In genomic region chr13:91410116-91410515, GRCm38 (mm10) we compare ENCODE assay signal across 26 mouse cellular contexts. TPM values are rescaled to one million over a fixed set of nuclear protein-coding genes. Genes with fewer than 3 reads are reported as not detected.
DNase-seq lines count a peak whose midpoint lies in the region; ATAC-seq and TF ChIP-seq lines count a peak whose summit lies in the region.
"Had no signal": no experiment of that assay in that cellular context is flagged by ENCODE, and none has a peak within 500 bp of the region (broad histone marks: within the 10 kb centered on the region; RNA-seq: fewer than 3 reads in every experiment).

No protein-coding gene starts in this region.

- H3K4me2 ChIP-seq in liver, postnatal 0 days (ENCODE audit: low read depth, low read length): no peak overlapping the region
- H3K4me2 ChIP-seq in liver, embryonic 11.5 days: no peak overlapping the region
- H3K4me2 ChIP-seq: embryonic facial prominence, embryonic 12.5 days; forebrain, embryonic 12.5 days; heart, embryonic 15.5 days; hindbrain, embryonic 14.5 days; kidney, embryonic 15.5 days; midbrain, embryonic 13.5 days; neural tube, embryonic 12.5 days; stomach, embryonic 15.5 days had no signal

- H3K27me3 ChIP-seq in liver, postnatal 0 days (ENCODE audit: insufficient read depth, low read length): no peaks in the 10 kb centered on the region
- no peaks in the 10 kb centered on the region for H3K27me3 ChIP-seq in liver, embryonic 11.5 days (replicated peaks; ENCODE audit: control insufficient read depth, insufficient read depth, low read length)
- H3K27me3 ChIP-seq in embryonic facial prominence, embryonic 10.5 days (replicated peaks; ENCODE audit: low read depth, poor library complexity, severe bottlenecking): no peaks in the 10 kb centered on the region
- H3K27me3 ChIP-seq: embryonic facial prominence, embryonic 12.5 days; forebrain, embryonic 12.5 days; heart, embryonic 15.5 days; kidney, embryonic 15.5 days; midbrain, embryonic 13.5 days; neural tube, embryonic 12.5 days; stomach, embryonic 15.5 days had no signal

- H3K36me3 ChIP-seq in liver, postnatal 0 days (replicated peaks; ENCODE audit: insufficient read depth, low read length): no peaks in the 10 kb centered on the region
- H3K36me3 ChIP-seq in liver, embryonic 11.5 days (ENCODE audit: control insufficient read depth, insufficient read depth, low read length): no peaks in the 10 kb centered on the region
- H3K36me3 ChIP-seq in ES-E14 (ENCODE audit: control insufficient read depth, insufficient read depth, low read length, poor library complexity, severe bottlenecking): no peaks in the 10 kb centered on the region
- no peaks in the 10 kb centered on the region for H3K36me3 ChIP-seq in embryonic facial prominence, embryonic 10.5 days (replicated peaks)
- H3K36me3 ChIP-seq: embryonic facial prominence, embryonic 12.5 days; forebrain, embryonic 12.5 days; heart, embryonic 15.5 days; kidney, embryonic 15.5 days; midbrain, embryonic 13.5 days; neural tube, embryonic 12.5 days; stomach, embryonic 15.5 days had no signal

- TF ChIP-seq EP300 in liver, postnatal 0 days (IDR thresholded peaks at IDR 0.05; ENCODE audit: low read depth): no peak

- no peaks in the 10 kb centered on the region for H3K9me3 ChIP-seq in liver, postnatal 0 days (ENCODE audit: low read length)
- H3K9me3 ChIP-seq in liver, embryonic 11.5 days (ENCODE audit: control insufficient read depth, low read length): no peaks in the 10 kb centered on the region
- H3K9me3 ChIP-seq in ES-E14 (ENCODE audit: control insufficient read depth, insufficient read depth, low read depth, low read length): no peaks in the 10 kb centered on the region
- no peaks in the 10 kb centered on the region for H3K9me3 ChIP-seq in embryonic facial prominence, embryonic 10.5 days
- H3K9me3 ChIP-seq: embryonic facial prominence, embryonic 12.5 days; forebrain, embryonic 12.5 days; heart, embryonic 15.5 days; kidney, embryonic 15.5 days; midbrain, embryonic 13.5 days; neural tube, embryonic 12.5 days; stomach, embryonic 15.5 days had no signal

- peaks cover 4% of the 10 kb centered on the region; the same call in 1 of the 2 replicates for H3K4me1 ChIP-seq in liver, postnatal 0 days (ENCODE audit: insufficient read depth)
- H3K4me1 ChIP-seq in liver, embryonic 11.5 days (replicated peaks; ENCODE audit: control insufficient read depth, insufficient read depth, low read length): no peaks in the 10 kb centered on the region
- H3K4me1 ChIP-seq in ES-E14 (ENCODE audit: control insufficient read depth in 2 of 2, insufficient read depth in 2 of 2, low read length in 2 of 2, poor library complexity in 1 of 2): no peaks in the 10 kb centered on the region
- H3K4me1 ChIP-seq in embryonic facial prominence, embryonic 10.5 days: peaks cover 3% of the 10 kb centered on the region; the same call in 1 of the 2 replicates
- H3K4me1 ChIP-seq: forebrain, embryonic 12.5 days; kidney, embryonic 15.5 days; midbrain, embryonic 13.5 days; neural tube, embryonic 12.5 days; stomach, embryonic 15.5 days had no signal

- in situ Hi-C loops in ES-E14 (cut with MboI; ENCODE audit: low sequenced_read_pairs in 2 of 2, unreplicated experiment in 2 of 2): no loop called here

- DNase-seq in liver, postnatal 0 days: no peak
- no peak for DNase-seq in liver, embryonic 11.5 days (ENCODE audit: low spot score)
- DNase-seq in ES-E14 (ENCODE audit: low read depth, low spot score): peak; percentile 8
- no peak for DNase-seq in embryonic facial prominence, embryonic 10.5 days (ENCODE audit: low spot score)
- peak; percentile 18 for DNase-seq in naive thymus-derived CD4-positive, alpha-beta T cell, adult 2 months (ENCODE audit: low read depth)
- DNase-seq in ovary, postnatal 10 days (ENCODE audit: low spot score): no peak
- no peak for DNase-seq in adrenal gland, postnatal 14 days
- DNase-seq in urinary bladder, postnatal 10 days (ENCODE audit: low spot score): no peak
- DNase-seq: B cell, adult 2 months; cerebellum, adult 11 months; cerebellum, adult 9-11 months; heart, postnatal 4 days; kidney, postnatal 36 days; liver; lung, postnatal 10 days; retina, postnatal 1 day; thymus, postnatal 36 days had no signal

- no peak for ATAC-seq in liver, postnatal 0 days
- no peak for ATAC-seq in liver, embryonic 11.5 days (replicated peaks; ENCODE audit: low FRiP score)
- ATAC-seq: intestine, embryonic 16.5 days; midbrain, embryonic 13.5 days had no signal

- H3K4me3 ChIP-seq in liver, postnatal 0 days (ENCODE audit: low read depth, low read length): no peak overlapping the region
- H3K4me3 ChIP-seq in liver, embryonic 11.5 days (ENCODE audit: low read depth, low read length): no peak overlapping the region
- H3K4me3 ChIP-seq in ES-E14 (ENCODE audit: insufficient read depth in 1 of 2, low read depth in 1 of 2, low read length in 2 of 2, poor library complexity in 1 of 2, severe bottlenecking in 1 of 2): no peak overlapping the region
- no peak overlapping the region for H3K4me3 ChIP-seq in embryonic facial prominence, embryonic 10.5 days
- H3K4me3 ChIP-seq: embryonic facial prominence, embryonic 12.5 days; forebrain, embryonic 12.5 days; heart, embryonic 15.5 days; kidney, embryonic 15.5 days; midbrain, embryonic 13.5 days; neural tube, embryonic 12.5 days; stomach, embryonic 15.5 days had no signal

- no peak overlapping the region for H3K9ac ChIP-seq in liver, postnatal 0 days (replicated peaks)
- no peak overlapping the region for H3K9ac ChIP-seq in liver, embryonic 11.5 days (ENCODE audit: low read depth, low read length)
- H3K9ac ChIP-seq in ES-E14 (ENCODE audit: insufficient read depth, low read depth, low read length, poor library complexity, severe bottlenecking): no peak overlapping the region
- H3K9ac ChIP-seq: embryonic facial prominence, embryonic 12.5 days; forebrain, embryonic 12.5 days; heart, embryonic 15.5 days; hindbrain, embryonic 14.5 days; kidney, embryonic 15.5 days; midbrain, embryonic 13.5 days; neural tube, embryonic 12.5 days; stomach, embryonic 15.5 days had no signal

- no peak overlapping the region for H3K27ac ChIP-seq in liver, postnatal 0 days (ENCODE audit: low read depth)
- no peak overlapping the region for H3K27ac ChIP-seq in liver, embryonic 11.5 days (ENCODE audit: low read depth, low read length)
- no peak overlapping the region for H3K27ac ChIP-seq in ES-E14 (ENCODE audit: insufficient read depth, low read depth, low read length, poor library complexity, severe bottlenecking)
- 0 out of 2 replicates have a peak overlapping the region, but pooled peaks have one; percentile 24 for H3K27ac ChIP-seq in embryonic facial prominence, embryonic 10.5 days (replicated peaks)
- H3K27ac ChIP-seq: embryonic facial prominence, embryonic 12.5 days; forebrain, embryonic 12.5 days; heart, embryonic 15.5 days; hindbrain, embryonic 14.5 days; kidney, embryonic 15.5 days; midbrain, embryonic 13.5 days; neural tube, embryonic 12.5 days; stomach, embryonic 15.5 days had no signal

- peak; percentile 18; the same call in 1 of the 2 replicates for TF ChIP-seq CTCF in liver, postnatal 0 days (IDR thresholded peaks at IDR 0.05; ENCODE audit: low read depth)

TF ChIP-seq in ES-E14, 5 proteins besides CTCF, POLR2A, EP300 and RAD21:
- TF ChIP-seq ZC3H11A (IDR thresholded peaks at IDR 0.05; ENCODE audit: borderline replicate concordance, low read depth, low read length): no peak
- TF ChIP-seq CHD2 (IDR thresholded peaks at IDR 0.05; ENCODE audit: low read depth, low read length): no peak
- TF ChIP-seq HCFC1 (IDR thresholded peaks at IDR 0.05; ENCODE audit: borderline replicate concordance, insufficient read depth, low read length): no peak
- TF ChIP-seq MAFK (IDR thresholded peaks at IDR 0.05; ENCODE audit: insufficient read depth, low read depth, low read length): no peak
- TF ChIP-seq ZNF384 (IDR thresholded peaks at IDR 0.05; ENCODE audit: low read depth, low read length): no peak

RNA-seq across cellular contexts. Expression of gene Ssbp2, which starts 50.0 kb away (rescaled TPM):
- polyA plus RNA-seq in liver, postnatal 0 days (2015; fragmentation: Nextera tagmentation; extraction: Ambion mirVana): 18.8 and 21.6 TPM in 2 replicates
- 110 and 113 TPM in 2 replicates for polyA plus RNA-seq in liver, embryonic 11.5 days (2014; fragmentation: Nextera tagmentation; extraction: Ambion mirVana)
- 4.2 and 7.2 TPM in 2 replicates for total RNA-seq in ES-E14 (2012; rRNA removed)
- polyA plus RNA-seq in embryonic facial prominence, embryonic 10.5 days (2016; fragmentation: Nextera tagmentation; extraction: Ambion mirVana): 142 and 160 TPM in 2 replicates
- total RNA-seq in adrenal gland, postnatal 14 days (2021): 30.0 and 37.7 TPM in 2 replicates

Comparison
In these comparisons a context has a peak if more than half of its experiments do, and no peak if none do; other contexts are left out.
1. DNase-seq: peak in ES-E14 (single experiment) and naive thymus-derived CD4-positive, alpha-beta T cell, adult 2 months (single experiment); none in liver, postnatal 0 days (single experiment), liver, embryonic 11.5 days (single experiment), embryonic facial prominence, embryonic 10.5 days (single experiment), ovary, postnatal 10 days (single experiment), adrenal gland, postnatal 14 days (single experiment) and urinary bladder, postnatal 10 days (single experiment).